Mouse (Mus musculus) frontal cortex, postnatal 10 days (tissue): ENCODE measurements around the gene Wnt16.
A peak's percentile ranks its signal among the peaks of the same experiment; 100 is the strongest.
"Not testable (repeated sequence)": the region's sequence is repeated elsewhere in the genome, so short reads cannot be mapped to it uniquely, and the experiment has no call there.

Experiments used
- DNase-seq, 2 experiments: peaks; one replicate each; pipeline ENCODE4 v3.0.0; 2022; ENCODE audit warnings: low spot score in 2 of 2, mixed read lengths in 1 of 2

The Wnt16 gene

DNA sequence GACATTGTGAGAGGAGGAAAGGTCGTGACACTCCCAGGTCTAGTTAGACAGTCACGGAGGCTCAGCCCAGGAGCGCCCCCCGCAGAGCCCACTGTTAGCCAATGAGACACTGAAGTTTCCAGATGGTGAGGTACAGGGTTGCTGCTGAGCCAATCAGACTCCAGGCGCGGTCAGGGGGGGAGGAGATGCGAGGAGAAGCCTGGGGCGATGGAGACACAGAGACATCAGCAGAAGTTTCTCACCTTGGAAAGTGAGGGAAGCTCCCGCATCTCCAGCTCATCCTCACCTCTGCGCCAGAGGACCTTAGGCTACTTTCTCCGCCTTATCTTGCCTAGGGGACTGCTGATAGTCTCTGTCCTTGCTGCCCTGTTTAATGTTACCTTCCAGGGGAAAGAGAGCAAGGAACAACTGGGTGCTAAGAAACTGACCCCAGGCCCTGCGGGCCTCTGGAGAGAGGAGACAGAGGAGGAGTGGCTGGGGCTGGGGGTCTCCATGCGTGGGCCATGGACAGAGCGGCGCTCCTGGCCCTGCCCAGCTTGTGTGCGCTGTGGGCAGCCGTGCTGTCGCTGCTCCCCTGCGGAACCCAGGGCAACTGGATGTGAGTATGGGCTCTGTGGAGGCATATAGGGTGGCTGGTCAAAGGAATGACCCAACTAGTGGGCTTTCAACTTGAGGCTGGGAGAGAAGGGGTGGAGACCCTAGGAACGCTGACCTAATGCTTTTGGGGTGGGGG, at the start of gene Wnt16:
TSS of gene Wnt16 (plus strand) at position 224 of the 733 bp plus-strand sequence.
- peak in 1 of 2 experiments; percentile 25 for DNase-seq

DNA sequence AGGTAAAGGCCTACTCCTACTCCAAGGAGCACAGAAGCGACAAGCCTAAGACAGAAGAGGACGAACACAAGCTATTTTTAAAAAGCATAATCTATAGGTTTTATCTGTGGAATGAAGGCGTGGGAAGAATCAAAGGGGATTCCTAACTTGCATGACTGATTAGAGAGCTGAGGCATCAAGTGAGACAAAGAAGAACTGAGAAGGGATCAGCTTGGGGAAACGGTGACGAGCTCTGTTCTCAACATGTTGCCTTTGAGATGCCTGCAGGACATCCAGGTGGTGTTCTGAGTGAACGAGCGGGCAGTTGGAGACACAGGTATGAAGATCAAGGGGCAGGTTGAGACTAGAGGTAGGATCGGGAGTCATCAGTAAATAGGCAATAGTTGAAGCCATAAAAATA, 44.7 kb upstream of the Wnt16 start:
- no peak for DNase-seq

DNA sequence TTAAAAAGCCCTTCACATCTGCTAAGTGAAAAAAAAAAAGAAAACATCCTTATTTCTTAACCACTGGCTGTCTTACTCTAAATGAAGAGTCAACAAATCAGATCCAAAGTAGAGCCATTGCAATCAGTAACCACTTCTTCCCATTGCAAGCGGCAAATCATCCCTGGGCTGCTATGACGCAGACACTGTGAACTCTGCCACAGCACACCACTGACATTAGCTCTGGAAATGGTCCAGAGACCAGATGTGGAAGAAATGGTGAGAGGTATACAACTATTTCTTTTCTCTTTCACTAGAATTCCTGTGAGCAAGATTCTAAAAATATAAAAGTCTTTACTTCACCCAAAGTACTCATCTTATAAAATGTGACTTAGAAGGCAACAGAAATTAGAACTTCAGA, 41.3 kb upstream of the Wnt16 start:
- no peak for DNase-seq

DNA sequence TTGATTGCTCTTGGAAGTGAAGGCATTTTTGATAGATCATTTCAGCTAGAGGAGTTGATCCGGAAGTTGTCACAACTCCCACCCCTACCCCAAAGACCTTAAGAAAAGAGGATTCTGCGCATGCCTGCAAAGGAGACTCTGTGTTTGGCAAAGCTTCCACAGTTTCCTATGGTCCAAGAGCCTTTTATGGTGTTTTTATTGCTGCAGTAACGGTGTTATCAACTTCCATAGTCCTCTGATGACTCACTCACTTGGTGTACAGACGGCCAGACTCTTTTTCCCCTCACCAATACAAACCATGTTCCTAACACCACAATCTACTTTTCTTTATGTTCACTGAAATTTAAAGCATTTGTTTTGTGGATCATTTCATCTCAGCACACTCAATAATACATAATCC, 29.2 kb upstream of the Wnt16 start:
- no peak for DNase-seq

DNA sequence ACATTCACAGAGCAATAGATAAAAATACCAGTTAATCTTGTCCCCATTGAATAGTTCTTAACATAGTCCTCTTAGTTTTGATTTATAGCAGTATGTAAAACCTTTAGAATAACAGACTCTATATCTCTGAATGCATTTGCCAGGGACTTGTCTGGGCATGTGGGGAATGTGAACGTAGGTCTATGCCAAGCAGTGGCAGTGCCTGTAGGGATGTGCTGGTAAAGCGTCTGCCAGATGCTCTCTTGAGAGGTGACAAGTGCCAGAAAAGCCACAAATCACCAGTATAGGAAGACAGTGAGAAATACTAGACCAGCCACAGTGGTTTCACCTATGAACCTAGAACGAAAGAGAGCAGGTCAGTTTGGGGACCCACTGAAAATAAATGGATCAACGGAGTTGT, 25.5 kb upstream of the Wnt16 start:
- no peak for DNase-seq

DNA sequence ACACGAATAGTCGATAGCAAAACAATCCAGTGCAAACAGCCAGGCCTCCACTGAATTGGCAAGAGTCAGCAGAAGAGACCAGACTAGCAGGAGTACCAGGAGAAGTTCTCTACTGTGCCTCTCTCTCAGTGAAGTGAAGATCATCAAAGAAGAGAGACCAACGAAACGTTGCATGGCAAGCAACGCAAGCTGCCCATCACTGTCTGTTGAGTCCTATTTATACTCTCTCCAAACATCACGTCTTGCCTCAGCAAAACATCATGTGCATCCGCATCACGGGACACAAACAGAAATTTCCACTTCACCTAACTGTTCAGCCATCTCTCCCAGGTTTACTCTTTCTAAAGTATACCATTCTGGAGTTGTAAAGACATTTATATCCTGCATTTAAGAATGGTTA, 23.9 kb upstream of the Wnt16 start:
- not testable (repeated sequence) for DNase-seq

DNA sequence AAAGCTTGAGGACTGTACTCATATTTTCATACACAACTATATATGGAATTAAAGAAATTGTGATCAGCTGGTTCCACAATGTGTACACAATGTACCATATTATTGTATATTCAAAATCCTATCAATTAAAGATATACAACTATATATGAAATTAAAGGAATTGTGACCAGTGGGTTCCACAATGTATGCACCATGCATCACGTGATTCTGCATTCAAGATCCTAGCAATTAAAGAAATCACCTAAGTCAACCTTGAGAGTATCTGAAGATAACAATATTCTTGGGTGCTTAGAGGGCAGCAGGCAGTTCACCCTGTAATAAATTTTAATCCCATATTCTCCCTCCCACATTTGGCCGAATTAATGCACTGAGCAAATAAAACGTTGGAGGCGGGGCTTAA, 22.0 kb upstream of the Wnt16 start:
- no peak for DNase-seq

DNA sequence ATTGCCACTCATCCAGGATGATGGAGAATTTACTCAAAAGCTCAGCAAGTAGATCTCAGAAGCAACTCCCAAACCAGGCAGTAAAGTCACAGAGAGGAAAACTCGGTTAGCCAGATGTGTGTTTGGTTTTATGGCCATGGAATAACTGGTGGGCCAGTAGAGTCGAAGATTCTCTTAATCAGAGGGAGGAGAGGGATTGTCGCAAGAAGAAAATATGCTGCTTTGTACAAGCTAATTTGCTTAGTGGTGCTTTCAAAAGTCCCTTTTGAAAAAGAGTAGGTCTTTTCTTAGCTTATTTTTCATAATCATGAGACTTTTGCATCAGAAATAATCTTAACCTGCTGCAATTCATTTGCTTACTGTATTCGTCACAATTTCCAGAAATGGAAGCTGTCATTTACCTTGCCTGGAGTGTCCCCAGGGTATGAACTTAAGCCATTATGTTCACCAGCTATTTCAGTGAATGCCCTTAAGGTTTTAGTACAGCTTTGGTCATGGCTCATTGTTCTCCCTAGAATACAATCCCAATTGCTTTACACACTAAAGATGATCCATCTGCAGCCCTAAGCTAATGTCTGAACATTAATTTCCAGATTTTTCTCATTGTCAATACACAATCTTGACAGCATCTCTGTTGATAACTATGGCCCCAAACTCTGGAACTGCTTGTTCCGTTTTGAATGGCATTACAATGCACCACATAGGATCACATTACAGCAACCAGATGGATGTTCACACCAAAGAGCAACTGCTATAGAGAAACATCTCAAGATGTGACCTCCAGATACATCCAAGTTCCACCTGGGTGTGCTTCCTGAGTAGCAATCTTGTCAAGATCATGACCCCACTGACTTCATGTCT, 20.0 kb upstream of the Wnt16 start:
- no peak for DNase-seq

DNA sequence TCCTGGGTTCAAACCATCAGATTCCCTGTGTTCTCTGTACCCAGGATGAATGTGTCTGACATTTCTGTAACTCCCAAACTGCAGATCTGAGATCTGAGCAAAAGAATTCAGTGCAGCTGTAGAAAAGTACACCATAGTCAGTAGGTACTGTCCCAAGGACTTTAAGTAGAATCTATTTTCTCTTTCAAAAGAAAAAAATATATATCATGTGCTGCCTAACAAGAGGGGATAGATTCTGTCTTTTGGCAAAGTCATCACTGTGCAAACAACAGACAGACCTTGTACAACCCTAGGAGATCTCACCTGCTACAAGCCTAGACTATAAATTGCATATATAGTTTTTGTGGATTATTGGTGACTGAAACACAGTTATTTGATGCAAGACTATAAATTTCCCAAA, 19.4 kb upstream of the Wnt16 start:
- DNase-seq, result no peak

DNA sequence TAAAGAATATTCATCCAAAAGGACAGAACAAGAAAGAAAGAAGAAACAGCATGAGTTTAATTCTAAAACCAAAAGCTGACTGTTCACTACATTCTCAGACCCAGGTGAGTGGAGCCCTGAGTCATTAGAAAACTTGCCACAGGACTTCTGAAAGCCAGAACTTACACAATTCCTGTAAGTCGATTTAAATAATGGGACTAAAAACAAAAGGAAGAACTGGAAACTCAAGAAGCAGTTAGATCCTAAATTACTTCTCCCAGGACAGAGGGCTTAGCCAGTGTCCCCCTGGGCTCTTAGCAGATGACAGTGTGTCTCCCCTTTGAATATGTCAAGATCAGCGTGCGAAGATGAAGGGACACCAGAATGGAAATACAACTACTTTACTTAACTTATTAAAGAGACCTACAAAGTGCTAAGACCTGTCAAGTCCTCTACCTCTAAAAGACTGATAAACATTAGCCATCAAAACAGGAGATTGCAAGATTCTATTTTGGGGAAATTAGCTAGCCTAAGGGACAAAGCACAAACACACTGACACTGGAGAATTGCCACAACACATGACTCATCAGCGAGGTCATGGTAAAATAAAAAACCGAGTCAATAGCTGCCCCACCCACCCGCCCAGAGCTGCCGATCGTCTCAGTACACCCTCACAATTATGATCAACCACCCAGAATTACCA, 18.0 kb upstream of the Wnt16 start:
- DNase-seq, result no peak

DNA sequence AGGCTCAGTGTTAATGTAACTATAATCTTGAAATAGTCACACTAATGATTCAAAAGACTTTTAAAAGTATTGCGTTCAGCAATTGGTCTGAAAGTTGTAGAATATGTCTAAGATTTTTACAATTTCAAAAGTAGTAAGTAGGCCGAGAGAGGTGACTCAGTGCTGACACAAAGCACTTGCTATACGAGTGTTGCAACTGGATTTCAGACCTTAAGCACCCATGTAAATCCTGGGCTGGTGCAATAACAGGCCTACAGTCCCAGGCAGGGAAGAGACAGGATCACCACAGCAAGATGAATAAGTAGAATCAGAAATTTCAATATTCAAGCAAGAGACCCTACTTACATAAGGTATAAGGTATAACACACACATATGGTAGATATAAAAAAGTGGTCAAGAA, 10.1 kb upstream of the Wnt16 start:
- DNase-seq, result no peak

DNA sequence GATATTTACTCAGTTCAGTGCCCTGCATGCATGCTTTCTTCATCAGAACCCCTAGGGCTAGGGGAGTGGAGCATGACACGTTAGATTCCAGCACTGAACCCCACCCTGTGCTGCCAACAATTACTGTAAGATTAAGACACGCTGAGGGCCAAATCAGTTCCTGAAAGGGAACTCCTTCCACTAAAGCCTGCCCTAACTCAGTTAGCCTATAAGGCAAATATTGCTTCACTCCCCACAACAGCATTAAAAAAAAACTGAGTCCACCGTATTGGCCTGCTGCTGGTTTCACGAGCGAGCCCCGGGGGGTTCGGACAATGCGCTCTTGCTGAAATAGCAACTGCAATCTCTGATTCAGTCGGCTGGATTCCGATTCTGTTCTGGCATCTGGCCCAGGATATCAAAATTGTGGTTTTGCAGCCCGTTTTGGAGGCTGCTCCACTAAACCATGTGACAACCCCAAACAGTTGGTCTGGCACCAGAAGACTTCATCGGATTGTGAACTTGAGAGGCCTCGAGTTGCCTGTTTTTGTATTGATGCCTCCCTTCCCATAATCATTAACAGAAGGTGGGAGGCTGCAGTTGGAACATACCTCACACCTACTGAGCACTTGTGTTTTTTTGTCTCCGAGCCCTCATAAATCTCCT, 7.7 kb upstream of the Wnt16 start:
- peak in 1 of 2 experiments; percentile 20 for DNase-seq

DNA sequence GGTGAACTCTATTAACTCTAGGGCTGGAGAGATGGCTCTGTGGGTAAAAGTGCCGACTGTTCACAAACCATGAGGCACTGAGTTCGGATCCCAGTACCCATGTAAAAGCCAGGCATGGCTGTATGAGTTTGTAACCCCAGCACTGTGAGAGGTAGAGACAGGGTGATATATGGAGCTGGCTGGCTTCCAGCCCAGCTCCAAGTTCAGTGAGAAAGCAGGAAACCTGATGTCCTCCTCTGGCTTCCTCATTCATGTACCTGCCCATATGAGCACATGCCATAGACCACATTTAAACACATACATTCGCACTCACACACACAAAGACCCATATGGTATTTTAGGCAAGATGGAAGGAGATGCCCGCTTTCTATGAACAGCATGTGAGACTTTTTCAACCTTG, 5.6 kb upstream of the Wnt16 start:
- DNase-seq, result no peak

DNA sequence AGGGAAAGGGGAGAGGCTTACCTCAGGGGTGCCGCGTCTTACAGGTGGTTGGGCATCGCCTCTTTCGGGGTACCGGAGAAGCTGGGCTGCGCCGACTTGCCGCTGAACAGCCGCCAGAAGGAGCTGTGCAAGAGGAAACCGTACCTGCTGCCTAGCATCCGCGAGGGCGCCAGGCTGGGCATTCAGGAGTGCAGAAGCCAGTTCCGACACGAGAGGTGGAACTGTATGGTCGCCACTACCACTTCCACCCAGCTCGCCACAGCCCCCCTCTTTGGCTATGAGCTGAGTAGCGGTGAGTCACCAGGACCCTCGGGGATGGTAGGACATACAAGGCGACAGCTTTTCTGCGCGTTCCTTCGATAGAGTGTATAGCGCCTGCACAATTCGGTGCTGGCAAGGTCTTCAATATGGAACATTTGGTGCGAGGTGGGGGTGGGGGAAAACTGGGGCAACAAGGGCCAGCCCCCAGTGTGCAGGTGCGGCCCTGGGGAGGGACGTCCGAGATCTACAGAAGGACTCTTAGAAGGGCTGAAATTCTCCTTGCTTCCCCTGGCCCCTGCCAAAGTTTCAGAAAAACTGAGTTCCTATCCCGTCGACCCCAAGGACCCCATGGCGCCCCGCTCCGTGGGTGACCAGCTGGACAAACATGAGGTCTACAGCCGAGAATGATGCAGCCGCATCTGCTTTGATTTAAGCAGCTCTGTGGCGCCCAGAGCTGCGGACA, 872 bp downstream of the Wnt16 start:
- peak in 1 of 2 experiments; percentile 20 for DNase-seq

DNA sequence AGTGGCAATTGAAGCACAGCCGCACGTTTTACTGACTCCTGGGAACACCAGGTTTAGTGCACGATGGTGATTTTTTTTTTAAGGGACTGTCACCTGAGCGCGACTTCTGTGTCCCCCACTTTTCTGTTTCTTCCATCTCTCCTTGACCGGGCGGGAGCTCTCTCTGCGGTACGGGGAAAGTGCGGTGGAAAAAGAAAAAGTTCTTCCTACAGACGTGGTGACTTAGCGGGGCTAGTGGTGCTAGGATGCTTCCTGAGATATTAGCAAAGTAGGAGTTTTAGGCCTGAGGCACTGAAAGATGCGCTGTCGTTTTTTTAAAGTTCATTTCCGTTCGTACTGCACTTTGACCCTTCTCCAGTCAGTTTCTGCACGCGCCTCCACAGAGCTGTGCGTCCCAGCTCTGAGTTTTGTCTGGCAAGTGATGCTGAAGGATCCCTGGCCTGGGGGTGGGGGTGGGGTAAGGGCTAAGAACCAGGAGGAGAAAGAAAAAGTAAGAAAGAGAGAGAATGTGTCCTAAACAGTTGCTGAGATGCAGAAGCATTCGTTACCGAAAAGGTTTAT, 1.5 kb downstream of the Wnt16 start:
- no peak for DNase-seq

DNA sequence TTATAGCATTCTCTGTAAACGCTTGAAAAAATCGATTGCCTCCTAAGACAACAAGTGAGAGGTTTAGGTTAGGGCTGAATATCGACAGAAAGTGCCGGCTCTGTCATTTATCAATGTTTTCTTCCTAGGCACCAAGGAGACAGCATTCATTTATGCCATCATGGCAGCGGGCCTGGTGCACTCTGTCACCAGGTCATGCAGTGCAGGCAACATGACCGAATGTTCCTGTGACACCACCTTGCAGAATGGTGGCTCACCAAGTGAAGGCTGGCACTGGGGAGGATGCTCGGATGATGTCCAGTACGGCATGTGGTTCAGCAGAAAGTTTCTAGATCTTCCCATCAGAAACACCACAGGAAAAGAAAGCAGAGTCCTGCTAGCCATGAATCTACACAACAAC, 2.8 kb downstream of the Wnt16 start:
- no peak for DNase-seq

DNA sequence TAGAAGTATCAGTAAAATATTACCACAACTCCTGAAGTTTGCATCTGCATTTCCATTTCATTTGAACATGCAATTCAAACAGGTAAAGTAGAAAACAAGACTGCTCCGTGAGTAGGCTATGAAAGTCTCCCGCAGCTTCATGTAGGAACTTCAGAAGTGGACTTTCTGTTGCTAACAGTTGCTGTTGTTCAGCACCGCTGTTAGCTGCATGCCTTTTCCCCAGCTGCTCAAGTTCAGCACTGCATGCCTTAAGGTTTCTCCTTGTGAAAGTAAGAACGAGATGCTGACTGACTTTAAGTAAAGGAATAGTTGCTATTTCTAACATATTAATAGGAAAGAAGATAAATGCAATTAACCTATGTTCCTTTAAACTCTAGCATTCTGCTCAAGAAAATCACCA, 4.0 kb downstream of the Wnt16 start:
- no peak for DNase-seq

DNA sequence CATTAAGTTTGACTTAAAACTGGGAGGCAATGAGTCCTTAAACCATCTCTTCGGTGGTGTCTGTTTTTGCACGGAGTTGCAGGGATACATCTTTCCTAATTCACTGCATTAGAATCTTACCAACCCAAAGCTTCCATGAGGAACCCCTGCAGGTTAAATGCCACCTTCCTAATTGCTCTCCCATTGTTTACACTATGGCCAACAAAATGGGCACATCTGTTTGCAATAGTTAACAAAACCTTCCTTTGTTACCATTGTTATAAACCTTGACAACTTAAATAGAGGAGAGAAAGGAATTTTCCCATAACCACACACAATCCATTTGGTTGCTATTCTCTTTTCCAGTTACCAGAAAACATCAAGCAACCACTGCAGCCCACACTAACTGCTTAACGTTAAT, 5.9 kb downstream of the Wnt16 start:
- no peak for DNase-seq

DNA sequence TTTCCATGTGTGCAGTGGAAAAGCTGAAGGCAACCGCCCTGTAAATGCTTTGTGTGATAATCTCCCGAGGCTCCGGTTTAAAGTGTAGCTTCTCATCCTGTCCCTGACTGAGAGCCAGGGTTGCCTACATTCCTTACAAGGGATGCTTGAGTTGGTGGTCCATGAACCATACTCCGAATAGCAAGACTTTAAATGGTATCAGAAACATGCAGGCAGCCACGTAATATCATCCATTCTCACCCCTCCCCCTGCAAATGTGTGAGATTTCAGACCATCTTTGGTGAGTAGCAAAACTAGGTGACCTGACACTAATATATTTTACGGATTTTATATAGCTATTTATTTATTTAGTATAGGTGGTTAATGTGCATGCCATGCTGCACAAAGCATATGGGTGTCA, 9.0 kb downstream of the Wnt16 start:
- no peak for DNase-seq

DNA sequence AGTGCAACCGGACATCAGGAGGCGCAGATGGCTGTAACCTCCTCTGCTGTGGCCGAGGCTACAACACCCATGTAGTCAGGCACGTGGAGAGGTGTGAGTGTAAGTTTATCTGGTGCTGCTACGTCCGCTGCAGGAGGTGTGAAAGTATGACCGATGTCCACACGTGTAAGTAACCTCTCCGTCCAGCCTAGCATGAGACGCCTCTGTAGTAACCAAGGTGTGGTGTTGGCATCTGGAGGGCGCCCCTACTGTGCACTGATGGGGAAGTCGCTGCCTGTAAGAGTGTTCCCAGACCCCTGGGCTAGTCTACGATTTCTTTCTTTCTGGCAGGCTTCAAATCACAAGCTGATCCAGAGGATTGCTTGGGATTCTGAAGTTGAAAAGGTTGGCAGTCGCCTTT, 10.0 kb downstream of the Wnt16 start:
- no peak for DNase-seq
